Mouse (Mus musculus) urinary bladder, postnatal 25 days (tissue): Measurements from ENCODE around the gene Camk2b.
"Not testable (repeated sequence)": the region's sequence is repeated elsewhere in the genome, so short reads cannot be mapped to it uniquely, and the experiment has no call there.

Source experiments
- DNase-seq: peaks from one replicate; pipeline ENCODE4 v3.0.0; 2022; ENCODE audit warnings: low spot score

Gene Camk2b

GRCm38 (mm10) chr11:6015011-6015431 is 51.1 kb downstream of the Camk2b start:
- DNase-seq: no peak

- DNase-seq: no peak
Observed at GRCm38 (mm10) chr11:6013359-6013758, 52.8 kb downstream of the Camk2b start.

GRCm38 (mm10) chr11:6011879-6012278 is 54.3 kb downstream of the Camk2b start:
- no peak for DNase-seq

- not testable (repeated sequence) for DNase-seq
Observed at GRCm38 (mm10) chr11:6010751-6011482, 55.2 kb downstream of the Camk2b start.

GRCm38 (mm10) chr11:6007779-6008128 is 58.4 kb downstream of the Camk2b start:
- not testable (repeated sequence) for DNase-seq

- not testable (repeated sequence) for DNase-seq
Observed at GRCm38 (mm10) chr11:6007010-6007778, 59.0 kb downstream of the Camk2b start.

- DNase-seq: not testable (repeated sequence)
Observed at GRCm38 (mm10) chr11:6006351-6007009, 59.7 kb downstream of the Camk2b start.

GRCm38 (mm10) chr11:6005374-6006043 is 60.7 kb downstream of the Camk2b start:
- DNase-seq: not testable (repeated sequence)

GRCm38 (mm10) chr11:6003046-6003639 is 63.0 kb downstream of the Camk2b start:
- no peak for DNase-seq

GRCm38 (mm10) chr11:6001981-6002649 is 64.0 kb downstream of the Camk2b start:
- no peak for DNase-seq

GRCm38 (mm10) chr11:6000961-6001682 is 65.0 kb downstream of the Camk2b start:
- no peak for DNase-seq

GRCm38 (mm10) chr11:5999832-6000771 is 66.1 kb downstream of the Camk2b start:
- DNase-seq: peak; percentile 31

GRCm38 (mm10) chr11:5998472-5998871 is 67.7 kb downstream of the Camk2b start:
- no peak for DNase-seq

GRCm38 (mm10) chr11:5995989-5996388 is 70.2 kb downstream of the Camk2b start:
- DNase-seq: peak; percentile 89

- DNase-seq: no peak
Observed at GRCm38 (mm10) chr11:5994880-5995279, 71.3 kb downstream of the Camk2b start.

- no peak for DNase-seq
Observed at GRCm38 (mm10) chr11:5994212-5994611, 72.0 kb downstream of the Camk2b start.

GRCm38 (mm10) chr11:5990910-5991309 is 75.3 kb downstream of the Camk2b start:
- peak; percentile 27 for DNase-seq

GRCm38 (mm10) chr11:5989954-5990593 is 76.1 kb downstream of the Camk2b start:
- DNase-seq: no peak

- DNase-seq: no peak
Observed at GRCm38 (mm10) chr11:5988126-5988525, 78.0 kb downstream of the Camk2b start.
